Mouse (Mus musculus): ENCODE data around the gene Armh3. TPM values are rescaled to one million over a fixed set of nuclear protein-coding genes. Genes with fewer than 3 reads are reported as not detected.

The Armh3 gene
- polyA plus RNA-seq, 1 experiment: 22.0 TPM

GRCm38 (mm10) chr19:45783181-45783932, 214.9 kb downstream of the Armh3 start, which contains the start of gene Mgea5:
Mgea5 (minus strand) TSS chr19:45783837.
- TF ChIP-seq CTCF (IDR thresholded peaks at IDR 0.05; ENCODE audit: borderline replicate concordance, extremely low read depth, insufficient read depth, insufficient read length) (no peak), POLR2A (IDR thresholded peaks at IDR 0.05; ENCODE audit: borderline replicate concordance, extremely low read depth, insufficient read depth, insufficient read length, poor library complexity, severe bottlenecking) (peak; percentile 87)
- peak; percentile 100 for DNase-seq (ENCODE audit: low read depth)

- no peak for TF ChIP-seq POLR2A (IDR thresholded peaks at IDR 0.05; ENCODE audit: borderline replicate concordance, extremely low read depth, insufficient read depth, insufficient read length, poor library complexity, severe bottlenecking)
- TF ChIP-seq CTCF (IDR thresholded peaks at IDR 0.05; ENCODE audit: borderline replicate concordance, extremely low read depth, insufficient read depth, insufficient read length): no peak
- peak; percentile 82 for DNase-seq (ENCODE audit: low read depth)
Measured at GRCm38 (mm10) chr19:45782315-45783001, 215.8 kb downstream of the Armh3 start.

- TF ChIP-seq POLR2A (IDR thresholded peaks at IDR 0.05; ENCODE audit: borderline replicate concordance, extremely low read depth, insufficient read depth, insufficient read length, poor library complexity, severe bottlenecking) (no peak), CTCF (IDR thresholded peaks at IDR 0.05; ENCODE audit: borderline replicate concordance, extremely low read depth, insufficient read depth, insufficient read length) (no peak)
- DNase-seq (ENCODE audit: low read depth): no peak
Measured at GRCm38 (mm10) chr19:45781676-45782075, 216.6 kb downstream of the Armh3 start.

GRCm38 (mm10) chr19:45780350-45780915, 217.9 kb downstream of the Armh3 start:
- DNase-seq (ENCODE audit: low read depth): no peak
- TF ChIP-seq CTCF (IDR thresholded peaks at IDR 0.05; ENCODE audit: borderline replicate concordance, extremely low read depth, insufficient read depth, insufficient read length) (no peak), POLR2A (IDR thresholded peaks at IDR 0.05; ENCODE audit: borderline replicate concordance, extremely low read depth, insufficient read depth, insufficient read length, poor library complexity, severe bottlenecking) (no peak)

GRCm38 (mm10) chr19:45775486-45775885, 222.8 kb downstream of the Armh3 start:
- TF ChIP-seq CTCF (IDR thresholded peaks at IDR 0.05; ENCODE audit: borderline replicate concordance, extremely low read depth, insufficient read depth, insufficient read length) (no peak), POLR2A (IDR thresholded peaks at IDR 0.05; ENCODE audit: borderline replicate concordance, extremely low read depth, insufficient read depth, insufficient read length, poor library complexity, severe bottlenecking) (no peak)
- DNase-seq (ENCODE audit: low read depth): no peak

- no peak for TF ChIP-seq POLR2A (IDR thresholded peaks at IDR 0.05; ENCODE audit: borderline replicate concordance, extremely low read depth, insufficient read depth, insufficient read length, poor library complexity, severe bottlenecking)
- no peak for DNase-seq (ENCODE audit: low read depth)
Measured at GRCm38 (mm10) chr19:45771501-45771900, 226.8 kb downstream of the Armh3 start.

Other genes starting within 250 kb of the Armh3 start
- 50.0 and 70.1 TPM in 2 replicates for gene Npm3, start 248.9 kb downstream of the Armh3 start, polyA plus RNA-seq (2012; rRNA removed)
- gene Mgea5, start 214.7 kb downstream of the Armh3 start, polyA plus RNA-seq (2012; rRNA removed): 125 and 156 TPM in 2 replicates
- 9.0 and 10.2 TPM in 2 replicates for gene Kcnip2, start 182.4 kb downstream of the Armh3 start, polyA plus RNA-seq (2012; rRNA removed)
- 1.6 and 2.1 TPM in 2 replicates for gene Hps6, start 5.0 kb upstream of the Armh3 start, polyA plus RNA-seq (2012; rRNA removed)
- gene Pprc1, start 46.4 kb upstream of the Armh3 start, polyA plus RNA-seq (2012; rRNA removed): 24.0 and 30.1 TPM in 2 replicates
- 404 and 531 TPM in 2 replicates for gene Ldb1, start 46.7 kb upstream of the Armh3 start, polyA plus RNA-seq (2012; rRNA removed)
- 41.4 and 54.5 TPM in 2 replicates for gene Nolc1, start 77.4 kb upstream of the Armh3 start, polyA plus RNA-seq (2012; rRNA removed)
- gene Elovl3, start 133.4 kb upstream of the Armh3 start, polyA plus RNA-seq (2012; rRNA removed): not detected in 2 replicates
- 2.6 and 2.7 TPM in 2 replicates for gene Pitx3, start 149.8 kb upstream of the Armh3 start, polyA plus RNA-seq (2012; rRNA removed)
- gene Gbf1, start 154.0 kb upstream of the Armh3 start, polyA plus RNA-seq (2012; rRNA removed): 94.8 and 106 TPM in 2 replicates

All from brain, embryonic 14.5 days (tissue).